Mouse (Mus musculus) G1E (cell line): ENCODE data around the gene Bri3bp.
"Not testable (repeated sequence)": the region's sequence is repeated elsewhere in the genome, so short reads cannot be mapped to it uniquely, and the experiment has no call there.

Source experiments
- CTCF ChIP-seq: IDR thresholded peaks from 2 replicates; pipeline ENCODE4 v1.5.1; 2012; ENCODE audit warnings: low read depth, low read length, inconsistent platforms, mixed read lengths
- POLR2AphosphoS5 ChIP-seq: IDR thresholded peaks from 2 replicates; pipeline ENCODE4 v1.6.1; 2012; ENCODE audit warnings: low read depth, low read length, inconsistent platforms; ENCODE audit not compliant: insufficient replicate concordance
- TAL1 ChIP-seq: conservative IDR thresholded peaks from 2 replicates; pipeline ENCODE4 v1.6.1; 2012; ENCODE audit warnings: low read depth, low read length, inconsistent platforms, mixed read lengths

GRCm38 (mm10) chr5:125434347-125434746, 7.0 kb upstream of the Bri3bp start:
- TF ChIP-seq CTCF: peak; percentile 13; the same call in 1 of the 2 replicates
- not testable (repeated sequence) for TF ChIP-seq TAL1, POLR2AphosphoS5
